Mouse (Mus musculus) small intestine, adult 2 months (tissue): ENCODE data around the gene Gm11273.

ENCODE experiments used
- CTCF ChIP-seq: fragments of 200-500 bp; IDR thresholded peaks from 2 replicates; pipeline ENCODE4 v1.5.1; 2012; ENCODE audit warnings: low read depth, mild to moderate bottlenecking, control low read depth, inconsistent platforms, low read length, moderate library complexity, mixed read lengths; ENCODE audit not compliant: insufficient replicate concordance, insufficient read length; ENCODE audit errors: extremely low read depth
- POLR2A ChIP-seq: fragments of 200-500 bp; IDR thresholded peaks from 2 replicates; pipeline ENCODE4 v1.6.1; 2012; ENCODE audit warnings: low read depth, mild to moderate bottlenecking, control low read depth, inconsistent platforms, low read length, moderate library complexity

GRCm38 (mm10) chr13:21495080-21495479, 6.1 kb downstream of the Gm11273 start, which contains the start of gene AK157302:
- TF ChIP-seq CTCF (no peak), POLR2A (no peak)
